Mouse (Mus musculus) frontal cortex, postnatal 14 days (tissue): ENCODE measurements around the gene Rnase4.

Experiments
- DNase-seq, 2 experiments: peaks; one replicate each; pipeline ENCODE4 v3.0.0; 2022; ENCODE audit warnings: low spot score in 2 of 2

Gene Rnase4

GRCm38 (mm10) chr14:51088166-51088969, 2.5 kb upstream of the Rnase4 start:
- DNase-seq = peak; percentile 71 to 88

- DNase-seq = peak; percentile 95 to 98
Measured at GRCm38 (mm10) chr14:51088970-51089673, 1.8 kb upstream of the Rnase4 start.

- DNase-seq = no peak
Measured at GRCm38 (mm10) chr14:51089674-51090076, 1.2 kb upstream of the Rnase4 start.

GRCm38 (mm10) chr14:51090077-51090781, 648 bp upstream of the Rnase4 start:
- peak; percentile 69 to 84 for DNase-seq

- no peak for DNase-seq
Measured at GRCm38 (mm10) chr14:51092073-51092620, 1.3 kb downstream of the Rnase4 start.

- DNase-seq = no peak
Measured at GRCm38 (mm10) chr14:51093496-51093895, 2.6 kb downstream of the Rnase4 start.

GRCm38 (mm10) chr14:51094096-51094875, 3.4 kb downstream of the Rnase4 start:
- no peak for DNase-seq

GRCm38 (mm10) chr14:51094921-51095320, 4.0 kb downstream of the Rnase4 start:
- no peak for DNase-seq

- DNase-seq = no peak
Measured at GRCm38 (mm10) chr14:51095736-51096524, 5.1 kb downstream of the Rnase4 start.

- peak in 1 of 2 experiments; percentile 80 for DNase-seq
Measured at GRCm38 (mm10) chr14:51098300-51098699, 7.4 kb downstream of the Rnase4 start.

GRCm38 (mm10) chr14:51098921-51099320, 8.0 kb downstream of the Rnase4 start:
- DNase-seq = no peak

- DNase-seq = no peak
Measured at GRCm38 (mm10) chr14:51101284-51101683, 10.4 kb downstream of the Rnase4 start.

GRCm38 (mm10) chr14:51103217-51103616, 12.3 kb downstream of the Rnase4 start:
- peak in 1 of 2 experiments; percentile 67 for DNase-seq

- DNase-seq = no peak
Measured at GRCm38 (mm10) chr14:51104366-51104765, 13.5 kb downstream of the Rnase4 start.

GRCm38 (mm10) chr14:51106449-51106967, 15.6 kb downstream of the Rnase4 start:
- no peak for DNase-seq

- no peak for DNase-seq
Measured at GRCm38 (mm10) chr14:51111966-51112365, 21.1 kb downstream of the Rnase4 start.

GRCm38 (mm10) chr14:51113476-51113875, 22.6 kb downstream of the Rnase4 start:
- no peak for DNase-seq

- DNase-seq = no peak
Measured at GRCm38 (mm10) chr14:51113916-51114560, 23.2 kb downstream of the Rnase4 start, which contains the start of gene Eddm3b. Eddm3b (plus strand) TSS chr14:51114426.

GRCm38 (mm10) chr14:51125684-51126083, 34.8 kb downstream of the Rnase4 start:
- no peak for DNase-seq
